Mouse (Mus musculus): ENCODE results near the gene Lrguk. TPM values are rescaled to one million over a fixed set of nuclear protein-coding genes. Genes with fewer than 3 reads are reported as not detected.

Gene Lrguk
- polyA plus RNA-seq, 1 experiment from 2014 or later: 3.5 TPM

DNA sequence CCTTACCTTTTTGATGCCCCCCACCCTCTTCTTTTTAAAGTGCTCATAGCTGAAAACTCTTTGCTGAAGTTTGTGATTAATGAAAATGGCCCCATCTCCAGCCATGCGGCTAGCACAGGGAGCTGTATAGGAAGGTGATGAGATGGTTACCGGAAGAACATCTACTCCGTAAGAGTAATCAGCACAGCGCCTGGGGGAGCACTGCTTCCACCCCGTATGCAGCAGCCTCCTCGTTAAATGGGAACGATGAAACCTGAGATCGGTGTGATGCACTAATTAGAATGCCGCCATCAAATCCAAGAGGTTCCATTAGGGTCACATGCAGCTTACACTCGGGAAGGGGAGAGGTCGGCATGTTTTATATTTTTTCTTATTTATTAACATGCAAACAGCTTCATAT lies 113.7 kb downstream of the Lrguk start:
- ATAC-seq (ENCODE audit: insufficient read depth): no peak
- Histone ChIP-seq H3K36me3 (ENCODE audit: insufficient read depth) (no peaks in the 10 kb centered on the region), H3K4me1 (ENCODE audit: insufficient read depth) (no peaks in the 10 kb centered on the region), H3K27ac (ENCODE audit: low read depth) (no peak overlapping the region), H3K4me2 (no peak overlapping the region), H3K9ac (no peak overlapping the region), H3K9me3 (ENCODE audit: low read depth, low read length) (no peaks in the 10 kb centered on the region), H3K4me3 (ENCODE audit: low read depth, low read length) (no peak overlapping the region), H3K27me3 (ENCODE audit: insufficient read depth, low read length) (no peaks in the 10 kb centered on the region)
- 75% methylated on average over 11 of the region's 11 CpGs for WGBS
- no peak for DNase-seq
- TF ChIP-seq CTCF (IDR thresholded peaks at IDR 0.05; ENCODE audit: low read depth): no peak

DNA sequence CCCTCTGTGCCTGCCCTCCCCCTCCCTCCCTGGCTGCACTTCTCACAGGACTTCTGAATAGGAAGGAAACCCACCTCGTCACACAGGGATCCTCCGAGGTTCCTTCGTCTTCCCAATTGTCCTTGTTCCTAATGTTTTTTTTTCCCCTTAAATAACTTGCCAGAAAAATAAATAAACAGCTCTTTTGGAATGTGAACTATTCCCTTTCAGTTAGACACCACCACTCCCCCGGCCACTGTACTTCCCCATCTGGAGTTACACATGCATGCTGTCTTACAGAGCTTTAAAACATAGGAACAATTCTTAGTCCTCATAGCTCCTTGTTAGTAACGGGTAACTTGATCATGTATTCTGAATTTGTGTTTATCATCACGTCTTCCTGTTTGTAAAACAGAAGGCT lies 116.8 kb downstream of the Lrguk start:
- H3K4me2 ChIP-seq: no peak overlapping the region
- H3K4me1 ChIP-seq (ENCODE audit: insufficient read depth): no peaks in the 10 kb centered on the region
- no peaks in the 10 kb centered on the region; the same call in 1 of the 2 replicates for H3K9me3 ChIP-seq (ENCODE audit: low read depth, low read length)
- no peak for TF ChIP-seq CTCF (IDR thresholded peaks at IDR 0.05; ENCODE audit: low read depth)
- 25% methylated on average over 6 of the region's 6 CpGs for WGBS
- DNase-seq (peak; percentile 54), ATAC-seq (ENCODE audit: insufficient read depth) (0 out of 2 replicates have a peak, but pooled peaks have one; percentile 63)
- H3K36me3 ChIP-seq (ENCODE audit: insufficient read depth): no peaks in the 10 kb centered on the region
- H3K27ac ChIP-seq (ENCODE audit: low read depth): no peak overlapping the region
- H3K27me3 ChIP-seq (ENCODE audit: insufficient read depth, low read length): no peaks in the 10 kb centered on the region
- H3K9ac ChIP-seq: no peak overlapping the region
- no peak overlapping the region for H3K4me3 ChIP-seq (ENCODE audit: low read depth, low read length)

DNA sequence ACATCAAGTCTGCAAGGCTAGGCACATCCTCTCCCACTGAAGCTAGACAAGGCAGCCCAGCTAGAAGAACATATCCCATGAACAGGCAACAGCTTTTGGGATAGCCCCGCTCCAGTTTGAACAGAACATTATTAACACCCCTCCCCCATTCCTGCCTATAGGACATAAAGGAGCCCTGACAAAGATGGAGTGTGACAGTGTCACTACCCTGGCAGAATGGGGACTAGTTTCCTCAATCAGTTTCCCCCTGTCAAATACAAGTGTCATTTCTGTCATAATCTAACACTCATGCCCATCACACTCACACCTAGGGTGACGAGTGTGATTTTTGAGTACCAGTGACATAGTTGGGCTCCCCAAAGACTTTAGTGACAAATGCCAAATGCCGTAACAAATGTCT lies 118.8 kb downstream of the Lrguk start:
- H3K9ac ChIP-seq: no peak overlapping the region
- no peaks in the 10 kb centered on the region for H3K36me3 ChIP-seq (ENCODE audit: insufficient read depth)
- peaks cover 4% of the 10 kb centered on the region for H3K4me1 ChIP-seq (ENCODE audit: insufficient read depth)
- H3K4me3 ChIP-seq (ENCODE audit: low read depth, low read length): no peak overlapping the region
- H3K27me3 ChIP-seq (ENCODE audit: insufficient read depth, low read length): no peaks in the 10 kb centered on the region
- DNase-seq (no peak), ATAC-seq (ENCODE audit: insufficient read depth) (no peak)
- no peak for TF ChIP-seq CTCF (IDR thresholded peaks at IDR 0.05; ENCODE audit: low read depth)
- H3K27ac ChIP-seq (ENCODE audit: low read depth): no peak overlapping the region
- no peak overlapping the region for H3K4me2 ChIP-seq
- H3K9me3 ChIP-seq (ENCODE audit: low read depth, low read length): no peaks in the 10 kb centered on the region; the same call in 1 of the 2 replicates
- 71% methylated on average over 3 of the region's 3 CpGs for WGBS

DNA sequence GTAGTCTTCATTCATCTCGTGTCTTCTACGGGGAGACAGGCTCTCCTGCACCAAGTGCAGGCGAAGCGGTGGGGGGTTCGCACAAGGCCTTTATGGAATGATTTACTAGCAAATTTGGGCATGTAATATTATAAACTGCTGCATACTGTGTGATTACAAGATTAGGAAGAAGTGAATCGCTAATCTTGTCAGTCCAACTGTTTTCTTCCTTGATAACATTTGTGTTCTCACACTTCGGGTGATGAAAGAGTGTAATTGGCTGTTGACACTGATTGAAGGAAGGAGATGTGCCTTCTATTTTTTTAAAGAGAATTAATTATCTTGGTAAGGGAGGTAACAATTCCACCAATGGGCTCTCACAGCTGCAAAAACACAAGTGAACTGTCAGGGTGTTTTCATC lies 119.4 kb downstream of the Lrguk start:
- Histone ChIP-seq H3K4me1 (ENCODE audit: insufficient read depth) (peaks cover 9% of the 10 kb centered on the region), H3K27ac (ENCODE audit: low read depth) (no peak overlapping the region), H3K27me3 (ENCODE audit: insufficient read depth, low read length) (no peaks in the 10 kb centered on the region), H3K4me3 (ENCODE audit: low read depth, low read length) (no peak overlapping the region), H3K4me2 (no peak overlapping the region), H3K9ac (no peak overlapping the region), H3K9me3 (ENCODE audit: low read depth, low read length) (no peaks in the 10 kb centered on the region; the same call in 1 of the 2 replicates), H3K36me3 (ENCODE audit: insufficient read depth) (no peaks in the 10 kb centered on the region)
- ATAC-seq (ENCODE audit: insufficient read depth) (no peak), DNase-seq (no peak)
- WGBS: 43% methylated on average over 7 of the region's 7 CpGs
- TF ChIP-seq CTCF (IDR thresholded peaks at IDR 0.05; ENCODE audit: low read depth): no peak

DNA sequence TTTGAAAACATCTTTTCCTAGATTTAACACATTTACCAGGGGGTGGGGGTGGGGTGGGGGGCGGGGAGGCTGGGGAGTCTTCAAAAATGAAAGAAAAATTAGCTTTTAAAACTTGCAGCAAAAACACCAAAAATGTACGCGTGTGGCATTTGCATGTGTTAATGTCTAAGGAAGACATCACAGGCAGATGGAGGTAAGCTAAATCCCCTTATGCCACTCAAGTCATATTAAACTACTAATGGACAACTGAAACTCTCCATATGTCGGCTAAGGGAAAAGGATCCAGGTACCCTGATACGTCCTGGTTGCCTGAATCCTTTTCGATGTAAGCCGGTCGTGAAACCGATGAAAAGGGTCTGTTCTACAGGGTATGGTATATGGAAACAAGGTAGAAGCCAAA lies 119.8 kb downstream of the Lrguk start:
- 78% methylated on average over 9 of the region's 9 CpGs for WGBS
- peaks cover 13% of the 10 kb centered on the region for H3K4me1 ChIP-seq (ENCODE audit: insufficient read depth)
- TF ChIP-seq CTCF (IDR thresholded peaks at IDR 0.05; ENCODE audit: low read depth): no peak
- no peak overlapping the region for H3K4me3 ChIP-seq (ENCODE audit: low read depth, low read length)
- no peak overlapping the region for H3K27ac ChIP-seq (ENCODE audit: low read depth)
- ATAC-seq (ENCODE audit: insufficient read depth) (no peak), DNase-seq (no peak)
- H3K4me2 ChIP-seq: no peak overlapping the region
- no peak overlapping the region for H3K9ac ChIP-seq
- H3K9me3 ChIP-seq (ENCODE audit: low read depth, low read length): no peaks in the 10 kb centered on the region; the same call in 1 of the 2 replicates
- H3K27me3 ChIP-seq (ENCODE audit: insufficient read depth, low read length): no peaks in the 10 kb centered on the region
- H3K36me3 ChIP-seq (ENCODE audit: insufficient read depth): no peaks in the 10 kb centered on the region

DNA sequence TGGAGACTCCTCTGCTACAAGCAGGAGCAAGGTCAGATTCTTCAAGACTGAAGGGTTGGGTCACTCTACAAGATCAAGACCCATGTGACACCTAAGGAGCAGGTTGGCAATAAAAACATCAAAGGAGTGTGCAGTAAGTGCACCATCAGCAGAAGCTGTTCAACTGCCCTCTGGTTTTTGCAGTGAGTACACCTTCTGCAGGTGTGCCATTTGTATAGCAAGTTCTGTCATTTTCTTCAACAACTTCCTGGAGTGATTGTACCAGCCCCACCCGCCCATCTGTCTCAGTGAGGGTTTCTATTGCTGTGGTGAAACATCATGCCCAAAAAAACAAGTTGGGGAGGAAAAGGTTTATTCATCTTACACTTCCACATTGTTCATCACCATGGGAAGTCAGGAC lies 120.6 kb downstream of the Lrguk start:
- DNase-seq: no peak
- no peaks in the 10 kb centered on the region for H3K27me3 ChIP-seq (ENCODE audit: insufficient read depth, low read length)
- H3K9ac ChIP-seq: no peak overlapping the region
- H3K4me1 ChIP-seq (ENCODE audit: insufficient read depth): peaks cover 19% of the 10 kb centered on the region
- no peaks in the 10 kb centered on the region; the same call in 1 of the 2 replicates for H3K9me3 ChIP-seq (ENCODE audit: low read depth, low read length)
- WGBS: 88% methylated on average over 1 of the region's 1 CpGs
- no peak for TF ChIP-seq CTCF (IDR thresholded peaks at IDR 0.05; ENCODE audit: low read depth)
- no peak for ATAC-seq (ENCODE audit: insufficient read depth)
- no peak overlapping the region for H3K27ac ChIP-seq (ENCODE audit: low read depth)
- no peaks in the 10 kb centered on the region for H3K36me3 ChIP-seq (ENCODE audit: insufficient read depth)
- H3K4me2 ChIP-seq: no peak overlapping the region
- H3K4me3 ChIP-seq (ENCODE audit: low read depth, low read length): no peak overlapping the region

DNA sequence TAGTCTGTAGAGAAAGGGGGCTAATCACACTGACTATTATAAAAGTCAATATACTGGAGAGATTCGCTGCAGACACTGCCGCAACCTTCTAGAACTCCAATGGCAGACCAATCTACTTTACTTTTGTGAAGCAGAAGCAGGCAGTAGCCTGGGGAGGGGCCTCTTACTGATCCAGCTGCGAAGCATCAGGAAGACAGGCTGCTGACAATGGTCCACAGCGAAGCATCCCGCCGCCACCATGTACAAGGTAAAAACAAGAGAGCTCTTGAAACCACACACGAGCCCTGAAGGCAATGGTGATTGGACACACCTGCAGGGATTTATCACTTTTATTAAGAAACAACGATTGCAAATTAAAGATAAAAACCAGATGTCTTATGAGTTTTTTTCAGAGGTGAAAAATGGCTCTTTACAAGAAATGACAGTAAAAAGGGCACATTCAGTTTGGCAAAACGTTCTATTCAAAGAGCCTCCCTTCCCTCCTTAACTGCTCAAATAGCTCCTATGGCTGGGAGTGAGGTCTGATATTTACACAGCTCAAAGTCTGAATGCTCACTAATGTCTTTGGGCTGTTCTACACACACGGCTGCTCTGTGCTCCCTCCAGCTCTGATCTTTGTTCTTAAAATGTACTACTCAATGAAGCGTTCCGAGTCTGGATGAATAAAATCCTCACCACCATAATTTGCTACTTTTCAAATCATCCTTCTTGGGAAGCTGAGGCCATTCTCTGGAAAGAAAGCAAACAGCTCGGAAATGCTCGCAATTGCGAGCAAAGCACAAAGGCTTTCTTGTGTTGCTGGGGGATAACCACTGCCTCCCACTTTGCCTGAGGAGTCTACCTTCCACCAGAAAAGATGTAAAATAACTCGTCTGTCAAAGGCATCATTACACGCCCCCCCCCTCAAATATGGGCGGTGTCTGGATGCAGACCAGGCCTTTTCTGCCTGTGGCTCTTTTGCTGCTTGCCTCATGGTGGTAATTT lies 124.1 kb downstream of the Lrguk start:
- H3K4me3 ChIP-seq (ENCODE audit: low read depth, low read length): no peak overlapping the region
- peak; percentile 54 for ATAC-seq (ENCODE audit: insufficient read depth)
- no peaks in the 10 kb centered on the region; the same call in 1 of the 2 replicates for H3K9me3 ChIP-seq (ENCODE audit: low read depth, low read length)
- peaks cover 21% of the 10 kb centered on the region for H3K36me3 ChIP-seq (ENCODE audit: insufficient read depth)
- H3K27ac ChIP-seq (ENCODE audit: low read depth): peak overlapping the region; percentile 93
- peaks cover 41% of the 10 kb centered on the region for H3K4me1 ChIP-seq (ENCODE audit: insufficient read depth)
- DNase-seq: peak; percentile 62
- H3K9ac ChIP-seq: no peak overlapping the region
- WGBS: 27% methylated on average over 18 of the region's 18 CpGs
- no peak overlapping the region; the same call in 1 of the 2 replicates for H3K4me2 ChIP-seq
- no peak for TF ChIP-seq CTCF (IDR thresholded peaks at IDR 0.05; ENCODE audit: low read depth)
- H3K27me3 ChIP-seq (ENCODE audit: insufficient read depth, low read length): no peaks in the 10 kb centered on the region
